Mouse (Mus musculus): ENCODE measurements at regions not wholly inside any gene's neighbourhood (a gene's known extent, or its start where the extent isn't known, plus 50 kb on each side); places are given as distances from the start of the nearest gene placed in this dataset.

DNA sequence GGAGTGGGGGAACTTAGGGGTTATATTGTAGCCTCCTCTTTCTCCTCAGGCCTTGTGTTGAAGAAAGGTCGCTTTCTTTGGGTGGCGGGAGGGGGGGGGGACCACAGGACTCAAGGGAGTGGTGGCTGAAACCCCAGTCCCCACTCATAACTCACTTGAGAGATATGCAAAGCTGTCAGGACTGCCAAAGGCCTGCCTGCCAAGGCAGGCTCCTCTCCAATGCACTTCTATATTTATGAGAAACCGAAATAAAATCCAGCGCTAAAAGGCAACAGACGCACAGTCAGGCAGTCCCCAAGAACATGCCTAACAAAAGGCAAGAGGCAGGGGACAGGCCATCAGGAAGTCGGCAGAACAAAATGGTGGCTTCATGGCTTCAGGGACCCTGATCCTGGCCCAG lies 97.4 kb upstream of the Tnp1 start:
- Histone ChIP-seq H3K4me2 (ENCODE audit: low read length) (no peak overlapping the region), H3K36me3 (ENCODE audit: control insufficient read depth, insufficient read depth, low read length) (no peaks in the 10 kb centered on the region), H3K4me1 (ENCODE audit: control insufficient read depth, insufficient read depth, low read length) (no peaks in the 10 kb centered on the region), H3K4me3 (ENCODE audit: low read depth, low read length) (no peak overlapping the region), H3K27me3 (ENCODE audit: control insufficient read depth, insufficient read depth, low read depth, low read length) (no peaks in the 10 kb centered on the region), H3K9me3 (replicated peaks; ENCODE audit: control insufficient read depth, low read length, poor library complexity, severe bottlenecking) (no peaks in the 10 kb centered on the region), H3K9ac (ENCODE audit: low read depth, low read length) (no peak overlapping the region), H3K27ac (ENCODE audit: low read length) (no peak overlapping the region)
- ATAC-seq: no peak
- 92% methylated on average over 6 of the region's 6 CpGs for WGBS

- no peak overlapping the region for H3K9ac ChIP-seq (ENCODE audit: low read depth, low read length)
- H3K9me3 ChIP-seq (replicated peaks; ENCODE audit: control insufficient read depth, low read length, poor library complexity, severe bottlenecking): no peaks in the 10 kb centered on the region
- H3K4me2 ChIP-seq (ENCODE audit: low read length): no peak overlapping the region
- ATAC-seq: no peak
- WGBS: 89% methylated on average over 3 of the region's 3 CpGs
- no peak overlapping the region for H3K27ac ChIP-seq (ENCODE audit: low read length)
- no peak overlapping the region for H3K4me3 ChIP-seq (ENCODE audit: low read depth, low read length)
- no peaks in the 10 kb centered on the region for H3K36me3 ChIP-seq (ENCODE audit: control insufficient read depth, insufficient read depth, low read length)
- H3K27me3 ChIP-seq (ENCODE audit: control insufficient read depth, insufficient read depth, low read depth, low read length): no peaks in the 10 kb centered on the region
- no peaks in the 10 kb centered on the region for H3K4me1 ChIP-seq (ENCODE audit: control insufficient read depth, insufficient read depth, low read length)
Measured at GRCm38 (mm10) chr1:73112711-73113110, 97.0 kb upstream of the Tnp1 start.

GRCm38 (mm10) chr1:73111911-73112310 lies 96.2 kb upstream of the Tnp1 start:
- no peak for ATAC-seq
- Histone ChIP-seq H3K4me2 (ENCODE audit: low read length) (no peak overlapping the region), H3K4me3 (ENCODE audit: low read depth, low read length) (no peak overlapping the region), H3K36me3 (ENCODE audit: control insufficient read depth, insufficient read depth, low read length) (no peaks in the 10 kb centered on the region), H3K27ac (ENCODE audit: low read length) (no peak overlapping the region), H3K9me3 (replicated peaks; ENCODE audit: control insufficient read depth, low read length, poor library complexity, severe bottlenecking) (no peaks in the 10 kb centered on the region), H3K9ac (ENCODE audit: low read depth, low read length) (no peak overlapping the region), H3K4me1 (ENCODE audit: control insufficient read depth, insufficient read depth, low read length) (no peaks in the 10 kb centered on the region), H3K27me3 (ENCODE audit: control insufficient read depth, insufficient read depth, low read depth, low read length) (no peaks in the 10 kb centered on the region)
- 97% methylated on average over 5 of the region's 5 CpGs for WGBS

DNA sequence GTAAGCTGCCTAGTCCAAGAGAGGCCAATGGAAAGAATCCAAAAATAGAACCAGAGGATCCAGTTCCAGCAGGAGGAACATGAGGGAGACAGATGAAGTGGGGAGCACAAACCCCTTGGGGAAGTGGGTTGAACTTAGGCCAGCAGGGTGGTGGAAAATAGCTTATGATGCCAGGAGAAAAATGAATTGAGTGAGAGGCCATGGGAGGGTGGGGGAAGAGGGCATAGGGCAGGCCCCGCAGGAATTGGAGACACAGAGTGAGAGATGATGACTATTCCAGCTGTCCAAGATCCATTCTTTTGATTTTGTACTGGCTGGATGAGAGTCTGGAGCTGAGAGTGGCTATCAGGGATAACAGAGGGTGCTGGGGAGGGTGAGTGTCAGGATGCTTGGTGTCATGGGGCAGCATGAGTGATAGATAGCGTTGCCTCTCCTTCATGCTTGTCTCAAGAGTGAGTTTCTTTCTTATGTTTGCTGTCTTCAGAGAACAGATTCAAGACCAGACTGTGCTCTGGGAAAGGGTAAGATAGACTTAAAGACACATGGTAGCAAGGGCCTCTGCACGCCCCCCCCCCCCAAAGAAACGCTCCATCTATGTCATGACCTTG lies 90.3 kb upstream of the Tnp1 start:
- Histone ChIP-seq H3K27ac (ENCODE audit: low read length) (no peak overlapping the region), H3K4me1 (ENCODE audit: control insufficient read depth, insufficient read depth, low read length) (no peaks in the 10 kb centered on the region), H3K36me3 (ENCODE audit: control insufficient read depth, insufficient read depth, low read length) (no peaks in the 10 kb centered on the region), H3K9ac (ENCODE audit: low read depth, low read length) (no peak overlapping the region), H3K9me3 (replicated peaks; ENCODE audit: control insufficient read depth, low read length, poor library complexity, severe bottlenecking) (no peaks in the 10 kb centered on the region), H3K27me3 (ENCODE audit: control insufficient read depth, insufficient read depth, low read depth, low read length) (no peaks in the 10 kb centered on the region), H3K4me2 (ENCODE audit: low read length) (no peak overlapping the region), H3K4me3 (ENCODE audit: low read depth, low read length) (no peak overlapping the region)
- WGBS: 85% methylated on average over 4 of the region's 4 CpGs
- no peak for ATAC-seq

- no peak for ATAC-seq
- WGBS: 81% methylated on average over 6 of the region's 6 CpGs
Measured at GRCm38 (mm10) chr1:73097645-73098440, 82.1 kb upstream of the Tnp1 start.

GRCm38 (mm10) chr1:73089636-73090035 lies 73.9 kb upstream of the Tnp1 start:
- WGBS: 13% methylated on average over 3 of the region's 3 CpGs
- no peak for ATAC-seq
- H3K27ac ChIP-seq (ENCODE audit: low read length): no peak overlapping the region

More at GRCm38 (mm10) chr1:73097645-73098440, 82.1 kb upstream of the Tnp1 start:
- H3K27me3 ChIP-seq (ENCODE audit: control insufficient read depth, insufficient read depth, low read depth, low read length): no peaks in the 10 kb centered on the region
- no peak overlapping the region for H3K9ac ChIP-seq (ENCODE audit: low read depth, low read length)
- H3K4me3 ChIP-seq (ENCODE audit: low read depth, low read length): no peak overlapping the region
- H3K36me3 ChIP-seq (ENCODE audit: control insufficient read depth, insufficient read depth, low read length): no peaks in the 10 kb centered on the region
- no peaks in the 10 kb centered on the region; the same call in 1 of the 2 replicates for H3K9me3 ChIP-seq (replicated peaks; ENCODE audit: control insufficient read depth, low read length, poor library complexity, severe bottlenecking)
- H3K4me1 ChIP-seq (ENCODE audit: control insufficient read depth, insufficient read depth, low read length): no peaks in the 10 kb centered on the region
- no peak overlapping the region for H3K4me2 ChIP-seq (ENCODE audit: low read length)
- no peak overlapping the region for H3K27ac ChIP-seq (ENCODE audit: low read length)

DNA sequence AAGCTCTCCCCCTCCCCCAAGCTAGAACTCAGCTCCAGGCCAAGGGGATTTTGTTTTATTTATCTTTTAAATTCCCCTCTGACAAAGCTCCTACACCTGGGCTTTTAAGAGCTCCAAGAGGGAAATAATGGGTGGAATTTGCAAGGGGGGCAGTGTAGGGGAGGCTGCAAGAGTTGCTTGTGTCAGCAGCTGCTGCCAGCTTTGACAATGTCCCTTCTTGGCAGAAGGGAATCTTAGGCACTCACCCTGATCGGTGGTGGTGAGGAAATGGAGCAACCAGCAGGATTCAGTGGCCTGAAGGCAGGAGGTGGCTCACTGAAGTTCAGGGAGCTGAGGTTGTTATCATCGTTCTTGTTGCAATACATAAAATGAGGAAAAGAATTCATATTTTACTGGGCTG lies 72.8 kb upstream of the Tnp1 start:
- Histone ChIP-seq H3K4me2 (ENCODE audit: low read length) (no peak overlapping the region), H3K27me3 (ENCODE audit: control insufficient read depth, insufficient read depth, low read depth, low read length) (no peaks in the 10 kb centered on the region), H3K9ac (ENCODE audit: low read depth, low read length) (no peak overlapping the region), H3K4me3 (ENCODE audit: low read depth, low read length) (no peak overlapping the region), H3K4me1 (ENCODE audit: control insufficient read depth, insufficient read depth, low read length) (peaks cover 3% of the 10 kb centered on the region; the same call in 1 of the 2 replicates), H3K27ac (ENCODE audit: low read length) (no peak overlapping the region), H3K36me3 (ENCODE audit: control insufficient read depth, insufficient read depth, low read length) (no peaks in the 10 kb centered on the region), H3K9me3 (replicated peaks; ENCODE audit: control insufficient read depth, low read length, poor library complexity, severe bottlenecking) (no peaks in the 10 kb centered on the region)
- WGBS: 16% methylated on average over 2 of the region's 2 CpGs
- no peak for ATAC-seq

More at GRCm38 (mm10) chr1:73089636-73090035, 73.9 kb upstream of the Tnp1 start:
- H3K9me3 ChIP-seq (replicated peaks; ENCODE audit: control insufficient read depth, low read length, poor library complexity, severe bottlenecking): no peaks in the 10 kb centered on the region
- H3K4me1 ChIP-seq (ENCODE audit: control insufficient read depth, insufficient read depth, low read length): peaks cover 3% of the 10 kb centered on the region; the same call in 1 of the 2 replicates
- no peak overlapping the region for H3K4me3 ChIP-seq (ENCODE audit: low read depth, low read length)
- no peaks in the 10 kb centered on the region for H3K36me3 ChIP-seq (ENCODE audit: control insufficient read depth, insufficient read depth, low read length)
- H3K9ac ChIP-seq (ENCODE audit: low read depth, low read length): no peak overlapping the region
- H3K27me3 ChIP-seq (ENCODE audit: control insufficient read depth, insufficient read depth, low read depth, low read length): no peaks in the 10 kb centered on the region
- no peak overlapping the region for H3K4me2 ChIP-seq (ENCODE audit: low read length)

DNA sequence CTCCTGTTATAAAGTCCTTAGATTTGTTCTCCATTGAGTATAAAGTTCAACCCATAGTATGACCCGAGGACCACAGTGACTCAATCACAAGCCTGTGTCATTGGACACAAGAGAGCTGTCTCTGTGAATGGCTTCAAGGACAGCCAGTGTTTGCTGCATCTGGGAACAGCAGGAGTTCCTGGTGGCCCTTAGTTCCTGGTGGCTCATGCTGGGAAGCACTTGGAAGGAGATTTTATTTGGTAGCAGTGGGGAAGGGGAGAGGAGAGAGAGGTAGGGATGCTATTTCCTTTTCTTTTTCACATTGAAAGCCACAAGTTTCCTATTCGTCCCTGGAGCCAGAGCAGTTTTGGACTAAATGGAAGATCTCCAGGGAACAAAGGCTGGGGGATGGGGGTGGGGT lies 69.2 kb upstream of the Tnp1 start:
- ATAC-seq: no peak
- H3K27ac ChIP-seq (ENCODE audit: low read length): no peak overlapping the region
- WGBS: 19% methylated on average over 2 of the region's 2 CpGs

GRCm38 (mm10) chr1:73083396-73083795 lies 67.7 kb upstream of the Tnp1 start:
- Histone ChIP-seq H3K27ac (ENCODE audit: low read length) (no peak overlapping the region), H3K4me1 (ENCODE audit: control insufficient read depth, insufficient read depth, low read length) (no peaks in the 10 kb centered on the region), H3K9ac (ENCODE audit: low read depth, low read length) (no peak overlapping the region), H3K4me3 (ENCODE audit: low read depth, low read length) (no peak overlapping the region), H3K36me3 (ENCODE audit: control insufficient read depth, insufficient read depth, low read length) (no peaks in the 10 kb centered on the region), H3K4me2 (ENCODE audit: low read length) (no peak overlapping the region), H3K27me3 (ENCODE audit: control insufficient read depth, insufficient read depth, low read depth, low read length) (no peaks in the 10 kb centered on the region), H3K9me3 (replicated peaks; ENCODE audit: control insufficient read depth, low read length, poor library complexity, severe bottlenecking) (no peaks in the 10 kb centered on the region)
- 91% methylated on average over 3 of the region's 3 CpGs for WGBS
- ATAC-seq: no peak

More for the DNA sequence above, 69.2 kb upstream of the Tnp1 start:
- H3K9me3 ChIP-seq (replicated peaks; ENCODE audit: control insufficient read depth, low read length, poor library complexity, severe bottlenecking): no peaks in the 10 kb centered on the region
- H3K4me2 ChIP-seq (ENCODE audit: low read length): no peak overlapping the region
- no peak overlapping the region for H3K4me3 ChIP-seq (ENCODE audit: low read depth, low read length)
- H3K27me3 ChIP-seq (ENCODE audit: control insufficient read depth, insufficient read depth, low read depth, low read length): no peaks in the 10 kb centered on the region
- H3K36me3 ChIP-seq (ENCODE audit: control insufficient read depth, insufficient read depth, low read length): no peaks in the 10 kb centered on the region
- peaks cover 3% of the 10 kb centered on the region; the same call in 1 of the 2 replicates for H3K4me1 ChIP-seq (ENCODE audit: control insufficient read depth, insufficient read depth, low read length)
- no peak overlapping the region for H3K9ac ChIP-seq (ENCODE audit: low read depth, low read length)
